Mouse (Mus musculus) heart, adult 8-10 months (tissue): Measurements from ENCODE around the gene Abl1. TPM values are rescaled to one million over a fixed set of nuclear protein-coding genes. Genes with fewer than 3 reads are reported as not detected.

Source experiments
- DNase-seq: peaks from one replicate; pipeline ENCODE4 v3.0.0; 2022; ENCODE audit warnings: low spot score
- total RNA-seq, 4 experiments: library from RNA; stranded (reverse); gene quantifications; 2 replicates each; pipeline ENCODE4 v1.2.4; 2022

The Abl1 gene
- total RNA-seq, 4 experiments from 2014 or later, result 30.2 to 37.3 (median 30.9) TPM

- no peak for DNase-seq
These were observed 136.0 kb downstream of the Abl1 start for GRCm38 (mm10) chr2:31823933-31824730.

- no peak for DNase-seq
These were observed 137.3 kb downstream of the Abl1 start for GRCm38 (mm10) chr2:31825469-31825911.

- no peak for DNase-seq
These were observed 138.2 kb downstream of the Abl1 start for GRCm38 (mm10) chr2:31826094-31827085.

GRCm38 (mm10) chr2:31827877-31828276 lies 139.7 kb downstream of the Abl1 start:
- DNase-seq, result no peak

- DNase-seq, result no peak
These were observed 140.2 kb downstream of the Abl1 start for GRCm38 (mm10) chr2:31828311-31828825.

GRCm38 (mm10) chr2:31836091-31836490 lies 147.9 kb downstream of the Abl1 start:
- no peak for DNase-seq

- DNase-seq, result no peak
These were observed 148.8 kb downstream of the Abl1 start for GRCm38 (mm10) chr2:31836985-31837384.

GRCm38 (mm10) chr2:31838868-31839267 lies 150.7 kb downstream of the Abl1 start:
- no peak for DNase-seq

- DNase-seq, result no peak
These were observed 156.6 kb downstream of the Abl1 start for GRCm38 (mm10) chr2:31844729-31845136.

GRCm38 (mm10) chr2:31845512-31845895 lies 157.3 kb downstream of the Abl1 start:
- no peak for DNase-seq

- DNase-seq, result no peak
These were observed 157.9 kb downstream of the Abl1 start, which contains the start of gene Fibcd1 for GRCm38 (mm10) chr2:31845896-31846691. TSS of gene Fibcd1 (minus strand) at chr2:31846005.

- DNase-seq, result no peak
These were observed 158.8 kb downstream of the Abl1 start for GRCm38 (mm10) chr2:31846692-31847660.

GRCm38 (mm10) chr2:31847908-31848307 lies 159.7 kb downstream of the Abl1 start:
- no peak for DNase-seq

- no peak for DNase-seq
These were observed 162.0 kb downstream of the Abl1 start for GRCm38 (mm10) chr2:31850141-31850540.

Other genes with a start within 250 kb of the Abl1 start
- gene Ass1, start 218.2 kb upstream of the Abl1 start, total RNA-seq, result 1 to 10 TPM; 5.3 to 7.9 (median 7.0) TPM
- 10 to 100 TPM; 12.8 to 20.0 (median 14.7) TPM for gene Fubp3, start 115.7 kb upstream of the Abl1 start, total RNA-seq
- not detected for gene Prdm12, start 48.3 kb upstream of the Abl1 start, total RNA-seq
- 1 to 10 TPM; 7.0 to 9.1 (median 8.1) TPM for gene Exosc2, start 17.7 kb upstream of the Abl1 start, total RNA-seq
- not detected for gene Qrfp, start 122.2 kb downstream of the Abl1 start, total RNA-seq
- gene Fibcd1, start 157.6 kb downstream of the Abl1 start, total RNA-seq, result not detected
- gene Lamc3, start 198.9 kb downstream of the Abl1 start, total RNA-seq, result under 1 TPM; 0.41 to 0.75 (median 0.55) TPM